Mouse (Mus musculus): ENCODE measurements around the gene Cgrrf1.

Cgrrf1 gene

DNA sequence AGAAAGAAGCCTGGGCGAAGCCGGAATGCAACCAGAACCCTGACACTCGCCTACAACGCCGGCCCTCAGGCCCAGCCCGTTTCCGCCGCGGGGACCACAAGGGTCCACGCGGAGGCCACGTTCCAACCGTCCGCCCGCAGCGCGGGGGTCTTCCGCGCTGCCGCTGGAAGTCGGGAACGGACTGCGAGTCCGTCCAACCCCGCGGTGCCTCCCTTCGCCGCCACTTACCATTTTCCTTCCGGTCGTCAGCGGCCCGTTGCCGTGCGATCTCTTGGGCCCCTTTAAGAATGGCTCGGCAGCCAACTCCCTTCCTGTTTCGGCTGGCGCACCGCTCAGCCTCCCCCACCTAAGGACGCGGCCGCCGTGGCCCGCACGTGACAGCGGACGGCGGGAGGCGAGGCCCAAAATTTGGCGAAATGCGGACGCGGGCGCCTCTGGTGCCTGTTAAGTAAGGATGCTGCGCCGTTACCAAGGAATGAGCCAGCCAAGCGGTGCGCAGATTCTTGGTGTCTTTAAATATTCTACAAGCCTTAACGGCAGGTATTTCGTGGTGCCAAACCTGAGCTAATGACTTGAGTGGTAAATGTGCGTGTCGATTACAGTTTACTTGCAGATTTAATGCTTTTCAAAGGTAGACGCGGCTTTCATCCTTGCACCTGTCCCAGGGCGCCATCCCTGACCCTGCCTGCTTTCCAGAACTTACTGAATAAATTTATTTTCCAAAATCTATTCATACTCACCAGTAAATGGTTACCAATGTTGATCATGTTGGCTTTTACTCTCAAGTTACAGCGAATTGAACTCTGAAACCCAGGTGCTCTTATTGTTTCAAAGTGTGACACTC, 9.8 kb upstream of the Cgrrf1 start, which contains the start of gene Gmfb:
Gene Gmfb (minus strand): TSS at position 370 of the 844 bp plus-strand sequence.
- peak; percentile 94 to 97 for DNase-seq (ENCODE audit: low spot score in 2 of 2)

GRCm38 (mm10) chr14:46823996-46824395, 7.9 kb upstream of the Cgrrf1 start:
- no peak for DNase-seq (ENCODE audit: low spot score in 2 of 2)

DNA sequence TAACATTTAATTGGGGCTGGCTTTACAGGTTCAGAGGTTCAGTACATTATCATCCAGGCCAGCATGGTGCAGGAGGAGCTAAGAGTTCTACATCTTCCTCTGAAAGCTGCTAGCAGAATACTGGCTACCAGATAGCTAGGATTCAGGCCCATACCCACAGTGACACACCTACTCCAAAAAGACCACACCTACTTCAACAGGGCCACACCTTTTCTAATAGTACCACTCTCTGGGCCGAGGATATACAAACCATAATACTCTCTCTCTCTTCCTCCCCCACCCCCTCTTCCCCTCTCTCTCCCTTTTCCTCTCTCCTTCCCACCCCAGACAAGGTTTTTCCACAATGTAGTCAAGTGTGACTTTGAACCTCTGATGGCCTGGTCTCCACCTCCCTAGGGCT, 4.5 kb upstream of the Cgrrf1 start:
- no peak for DNase-seq (ENCODE audit: low spot score in 2 of 2)

GRCm38 (mm10) chr14:46831295-46831694, 630 bp upstream of the Cgrrf1 start:
- DNase-seq (ENCODE audit: low spot score in 2 of 2): no peak

- no peak for DNase-seq (ENCODE audit: low spot score in 2 of 2)
Measured at GRCm38 (mm10) chr14:46832354-46833272, 688 bp downstream of the Cgrrf1 start.

- no peak for DNase-seq (ENCODE audit: low spot score in 2 of 2)
Measured at GRCm38 (mm10) chr14:46839326-46839725, 7.4 kb downstream of the Cgrrf1 start.

DNA sequence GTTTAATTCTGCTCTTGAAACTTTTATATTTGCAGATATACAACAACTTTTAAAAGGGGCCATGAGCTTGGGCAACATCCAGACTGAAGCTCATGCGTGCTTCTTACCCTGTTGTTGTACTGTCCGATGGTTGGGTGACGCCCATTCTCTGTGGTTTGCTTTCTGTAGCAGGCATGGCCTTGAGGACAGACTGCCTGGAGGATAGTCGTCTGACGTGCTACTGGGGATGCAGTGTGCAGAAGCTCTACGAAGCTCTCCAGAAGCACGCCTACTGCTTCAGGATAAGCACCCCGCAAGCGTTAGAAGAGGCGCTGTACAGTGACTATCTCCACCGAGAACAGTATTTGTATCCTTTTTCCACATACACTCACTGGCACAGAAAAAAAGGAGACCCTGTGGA, 13.8 kb downstream of the Cgrrf1 start:
- DNase-seq (ENCODE audit: low spot score in 2 of 2): no peak

GRCm38 (mm10) chr14:46848063-46848590, 16.2 kb downstream of the Cgrrf1 start:
- DNase-seq (ENCODE audit: low spot score in 2 of 2): no peak

DNA sequence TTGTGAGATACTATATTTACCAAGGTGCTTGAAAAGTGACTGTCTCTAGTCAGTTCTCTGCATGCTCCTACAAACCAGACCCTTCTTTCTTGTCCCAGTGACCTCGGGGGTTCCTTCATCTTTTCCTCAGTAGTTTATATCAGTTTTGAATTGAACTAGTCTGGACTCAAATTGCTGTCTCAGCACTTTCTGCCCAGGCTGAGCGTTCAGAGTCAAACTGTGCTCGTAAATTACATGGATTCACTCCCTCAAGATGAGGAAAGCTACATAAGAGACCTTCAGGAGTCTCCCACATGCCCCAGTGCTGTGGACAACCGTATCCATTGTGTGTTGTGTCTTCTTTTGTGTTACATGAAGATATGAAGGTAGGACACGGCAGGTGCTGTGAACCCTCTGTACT, 16.8 kb downstream of the Cgrrf1 start:
- DNase-seq (ENCODE audit: low spot score in 2 of 2): no peak

- DNase-seq (ENCODE audit: low spot score in 2 of 2): no peak
Measured at GRCm38 (mm10) chr14:46849769-46850168, 17.8 kb downstream of the Cgrrf1 start.

DNA sequence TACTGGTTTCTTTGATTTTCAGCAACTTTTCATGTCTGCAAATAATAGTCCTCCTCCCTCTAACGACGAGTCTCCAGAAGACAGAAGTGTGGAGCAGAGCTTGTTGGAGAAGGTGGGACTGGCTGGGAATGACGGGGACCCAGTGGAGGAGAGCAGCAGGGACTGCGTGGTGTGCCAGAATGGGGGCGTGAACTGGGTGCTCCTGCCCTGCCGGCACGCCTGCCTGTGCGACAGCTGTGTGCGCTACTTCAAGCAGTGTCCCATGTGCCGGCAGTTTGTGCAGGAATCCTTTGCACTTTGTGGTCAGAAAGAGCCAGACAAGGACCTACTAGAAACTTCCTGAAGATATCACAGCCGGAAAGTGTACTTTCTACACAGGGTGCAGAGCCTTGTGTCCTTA, 21.8 kb downstream of the Cgrrf1 start:
- no peak for DNase-seq (ENCODE audit: low spot score in 2 of 2)

DNA sequence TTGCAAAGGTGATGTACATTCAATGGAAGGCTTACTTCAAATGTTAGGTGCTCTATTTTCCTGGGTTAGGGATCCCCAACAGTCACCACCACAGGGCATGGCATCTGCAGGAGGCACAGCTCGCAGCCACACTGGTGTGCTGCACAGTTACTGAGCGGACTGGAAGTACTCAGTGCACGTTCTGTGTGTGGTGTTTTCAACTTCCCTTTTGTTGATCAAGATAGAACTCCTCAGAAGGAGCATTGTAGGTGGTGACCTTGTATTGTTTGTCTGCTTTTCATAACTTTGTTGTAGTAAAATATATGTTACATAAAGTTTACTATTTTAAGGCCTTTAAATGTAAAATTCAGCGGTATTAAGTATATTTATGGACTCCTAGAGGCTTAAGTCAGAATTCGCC, 31.0 kb downstream of the Cgrrf1 start:
- DNase-seq (ENCODE audit: low spot score in 2 of 2): no peak

- no peak for DNase-seq (ENCODE audit: low spot score in 2 of 2)
Measured at GRCm38 (mm10) chr14:46880935-46881334, 49.0 kb downstream of the Cgrrf1 start.

DNA sequence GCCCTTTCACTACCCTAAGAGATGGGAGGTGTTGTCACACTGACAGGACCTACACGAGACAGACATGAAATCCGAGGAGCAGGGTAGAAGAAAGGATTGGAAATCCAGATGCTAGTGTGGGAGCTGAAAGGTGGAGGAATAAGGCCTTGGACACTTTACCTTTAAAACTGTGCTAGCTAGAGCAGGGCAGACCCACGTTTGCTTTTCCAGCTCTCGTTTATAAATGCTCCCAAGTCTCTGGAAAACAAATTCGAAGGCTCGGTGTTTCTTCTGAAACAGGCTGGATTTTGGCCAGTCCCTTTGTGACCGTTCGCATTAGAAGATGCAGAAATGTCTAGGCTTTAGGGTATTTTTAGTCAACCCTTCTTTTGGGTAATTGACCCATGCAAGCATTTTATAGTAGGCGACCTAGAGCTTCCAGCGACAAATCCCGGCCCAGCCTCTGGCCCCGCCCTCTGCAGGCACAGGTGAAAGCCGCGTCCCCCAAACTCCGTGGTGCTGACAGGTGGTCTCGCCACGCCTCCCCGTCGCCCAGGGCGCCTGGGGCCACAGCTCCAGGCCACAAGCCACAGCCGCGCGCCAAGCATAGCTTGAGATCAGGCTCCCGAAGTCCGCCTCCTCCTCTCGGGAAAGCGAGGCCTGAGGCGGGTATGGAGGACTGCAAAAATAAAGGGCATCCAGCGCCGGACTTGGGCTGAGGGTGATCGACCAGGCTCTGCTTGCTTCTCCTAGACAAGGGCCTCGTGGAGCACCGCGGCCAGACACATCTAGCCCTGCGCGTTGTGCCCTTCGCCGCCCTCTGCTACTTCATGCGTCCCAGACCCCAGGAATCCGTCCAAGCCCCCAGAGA, 49.9 kb downstream of the Cgrrf1 start:
- DNase-seq (ENCODE audit: low spot score in 2 of 2): peak in 1 of 2 experiments; percentile 37

DNA sequence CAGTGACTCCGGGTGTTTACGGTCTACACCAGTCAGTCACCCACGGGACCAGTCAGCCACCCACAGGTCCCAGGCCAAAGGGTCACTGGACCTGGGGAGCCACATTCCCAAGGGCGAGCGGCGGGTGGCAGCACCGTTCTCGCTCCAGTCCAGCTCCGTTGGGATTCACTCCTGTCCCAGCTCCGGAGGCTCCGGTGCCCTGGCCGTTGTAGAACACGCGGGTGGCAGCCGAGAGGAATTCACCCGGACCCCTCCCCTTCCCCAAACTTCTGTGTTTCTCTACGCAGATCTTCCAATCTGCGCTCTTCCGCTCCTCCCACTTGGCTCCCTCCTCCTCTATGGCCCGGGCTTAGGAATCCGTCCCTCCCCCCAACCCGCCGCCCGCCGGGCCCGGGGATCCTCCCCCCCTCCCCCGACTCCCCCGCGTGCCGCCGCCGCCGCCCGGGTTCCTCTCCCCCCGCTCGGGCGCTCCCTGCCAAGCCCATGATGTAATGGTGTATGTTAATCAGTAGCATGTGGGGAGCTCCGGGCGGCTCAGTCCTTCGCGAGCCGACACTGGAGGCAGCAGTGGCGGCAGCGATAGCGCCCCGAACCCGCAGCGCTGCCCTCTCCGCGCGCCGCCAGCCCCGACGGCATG, 50.6 kb downstream of the Cgrrf1 start, which contains the start of gene Samd4:
Gene Samd4 (plus strand): TSS at position 424 of the 637 bp plus-strand sequence.
- DNase-seq (ENCODE audit: low spot score in 2 of 2): peak; percentile 79 to 81

GRCm38 (mm10) chr14:46883068-46883870, 51.3 kb downstream of the Cgrrf1 start:
- DNase-seq (ENCODE audit: low spot score in 2 of 2): peak; percentile 56 to 68

- DNase-seq (ENCODE audit: low spot score in 2 of 2): peak in 1 of 2 experiments; percentile 48
Measured at GRCm38 (mm10) chr14:46883871-46884441, 52.0 kb downstream of the Cgrrf1 start.

DNA sequence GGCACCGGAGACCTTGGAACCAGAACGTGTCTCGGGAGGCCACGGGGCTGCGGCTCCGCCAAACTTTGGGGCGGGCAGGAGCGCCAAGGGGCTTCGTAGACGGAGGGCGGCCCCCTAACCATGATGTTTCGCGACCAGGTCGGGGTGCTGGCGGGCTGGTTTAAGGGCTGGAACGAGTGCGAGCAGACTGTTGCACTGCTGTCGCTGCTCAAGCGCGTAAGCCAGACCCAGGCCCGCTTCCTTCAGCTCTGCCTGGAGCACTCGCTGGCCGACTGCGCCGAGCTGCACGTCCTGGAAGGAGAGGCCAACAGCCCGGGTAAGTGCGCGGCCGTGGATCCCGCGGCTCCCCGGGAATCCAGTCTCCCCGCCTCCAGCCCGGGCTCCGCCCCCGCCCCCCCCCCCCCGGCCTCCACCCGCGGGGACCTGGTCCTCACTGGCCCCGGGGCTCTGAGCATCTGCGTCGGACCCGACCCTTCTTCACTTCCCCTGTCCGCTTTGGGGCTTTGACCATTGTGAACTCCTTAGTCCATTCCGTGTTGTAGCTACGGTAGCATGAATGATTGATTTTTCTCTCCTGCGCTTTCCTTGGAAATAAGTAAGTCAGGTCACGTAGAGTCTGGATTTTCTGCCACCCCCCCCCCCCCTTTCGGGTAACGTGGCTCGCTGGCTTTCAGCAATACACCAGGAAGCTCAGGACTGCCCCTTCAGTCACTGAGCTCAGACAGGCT, 52.9 kb downstream of the Cgrrf1 start:
- peak; percentile 58 to 70 for DNase-seq (ENCODE audit: low spot score in 2 of 2)

DNA sequence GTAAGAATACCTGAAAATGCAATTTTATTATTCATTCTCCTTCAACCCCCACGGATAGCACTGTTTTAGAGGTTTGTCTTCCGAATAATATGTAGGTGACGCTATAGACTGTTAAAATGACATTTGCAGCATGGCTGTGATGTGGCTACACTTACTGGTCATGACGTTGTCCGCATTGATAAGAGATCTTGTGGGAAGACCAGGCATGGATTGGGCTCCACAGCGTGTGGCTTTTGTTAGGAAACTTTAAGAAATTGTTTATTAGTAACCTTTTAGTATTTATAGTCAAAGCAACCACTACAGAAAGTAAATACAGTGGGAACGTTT, 53.5 kb downstream of the Cgrrf1 start:
- no peak for DNase-seq (ENCODE audit: low spot score in 2 of 2)
